Mouse (Mus musculus): ENCODE results near the gene Zfp950. TPM values are rescaled to one million over a fixed set of nuclear protein-coding genes. Genes with fewer than 3 reads are reported as not detected.
"Not testable (repeated sequence)": the region's sequence is repeated elsewhere in the genome, so short reads cannot be mapped to it uniquely, and the experiment has no call there.

Zfp950 gene
- polyA plus RNA-seq (2016; fragmentation: Nextera tagmentation; extraction: Ambion mirVana): 39.4 and 40.8 TPM in 2 replicates

- WGBS: 2% methylated on average over 18 of the region's 18 CpGs
- peaks cover 10% of the 10 kb centered on the region for H3K4me1 ChIP-seq
- no peaks in the 10 kb centered on the region for H3K9me3 ChIP-seq
- H3K36me3 ChIP-seq: no peaks in the 10 kb centered on the region; the same call in 1 of the 2 replicates
- ATAC-seq (ENCODE audit: low FRiP score, low read depth): peak; percentile 100
- peak within 1 kb of the TSS; percentile 77 for H3K4me3 ChIP-seq
- peak within 1 kb of the TSS; percentile 67 for H3K9ac ChIP-seq
- no peak within 1 kb of the TSS for H3K27ac ChIP-seq
- peak within 1 kb of the TSS; percentile 78 for H3K4me2 ChIP-seq (replicated peaks)
- H3K27me3 ChIP-seq (replicated peaks): no peaks in the 10 kb centered on the region
Measured at GRCm38 (mm10) chr19:61140342-61141206, at the start of gene Zfp950. Gene Zfp950 (minus strand): TSS chr19:61140840.

- not testable (repeated sequence) for H3K4me3 ChIP-seq; H3K4me1 ChIP-seq; H3K36me3 ChIP-seq; H3K4me2 ChIP-seq (replicated peaks); H3K9ac ChIP-seq; H3K27me3 ChIP-seq (replicated peaks); H3K27ac ChIP-seq; ATAC-seq (ENCODE audit: low FRiP score, low read depth)
- H3K9me3 ChIP-seq: peaks cover 23% of the 10 kb centered on the region
- 91% methylated on average over 2 of the region's 2 CpGs for WGBS
Measured at GRCm38 (mm10) chr19:61183590-61183989, 43.0 kb upstream of the Zfp950 start, which contains the start of gene Gm6020. Gene Gm6020 (plus strand): TSS chr19:61183890.

DNA sequence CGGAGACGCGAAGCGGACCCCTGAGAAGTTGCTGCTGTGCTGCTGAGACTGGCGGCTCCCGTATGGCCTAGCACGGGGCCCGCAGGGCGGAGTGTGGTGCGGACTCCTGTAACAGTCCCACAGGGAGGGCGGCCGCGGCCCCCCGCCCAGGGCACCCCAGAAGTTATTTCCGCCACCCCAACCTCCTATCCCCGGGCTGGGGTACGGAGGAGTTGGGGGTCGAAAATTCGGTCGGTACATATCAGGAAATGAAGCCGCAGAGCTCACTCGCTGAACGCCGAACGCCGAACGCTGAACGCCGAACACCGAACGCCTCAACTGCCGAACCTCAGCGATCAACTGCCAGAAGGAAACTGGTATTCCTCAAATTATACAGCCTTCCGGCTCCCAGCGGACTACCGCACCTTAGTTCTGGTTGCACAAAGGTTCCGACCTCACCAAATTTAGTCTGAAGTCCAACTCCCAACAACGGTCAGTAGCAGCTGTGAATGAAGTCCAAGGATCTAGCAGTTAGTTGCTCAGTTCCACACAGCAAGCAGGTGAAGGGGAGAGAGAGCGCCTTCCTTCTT, 35.2 kb upstream of the Zfp950 start, which contains the start of gene Gm7102:
Gene Gm7102 (minus strand): TSS at position 554 of the 569 bp plus-strand sequence.
- no peak within 1 kb of the TSS for H3K9ac ChIP-seq
- no peak for ATAC-seq (ENCODE audit: low FRiP score, low read depth)
- 31% methylated on average over 39 of the region's 39 CpGs for WGBS

DNA sequence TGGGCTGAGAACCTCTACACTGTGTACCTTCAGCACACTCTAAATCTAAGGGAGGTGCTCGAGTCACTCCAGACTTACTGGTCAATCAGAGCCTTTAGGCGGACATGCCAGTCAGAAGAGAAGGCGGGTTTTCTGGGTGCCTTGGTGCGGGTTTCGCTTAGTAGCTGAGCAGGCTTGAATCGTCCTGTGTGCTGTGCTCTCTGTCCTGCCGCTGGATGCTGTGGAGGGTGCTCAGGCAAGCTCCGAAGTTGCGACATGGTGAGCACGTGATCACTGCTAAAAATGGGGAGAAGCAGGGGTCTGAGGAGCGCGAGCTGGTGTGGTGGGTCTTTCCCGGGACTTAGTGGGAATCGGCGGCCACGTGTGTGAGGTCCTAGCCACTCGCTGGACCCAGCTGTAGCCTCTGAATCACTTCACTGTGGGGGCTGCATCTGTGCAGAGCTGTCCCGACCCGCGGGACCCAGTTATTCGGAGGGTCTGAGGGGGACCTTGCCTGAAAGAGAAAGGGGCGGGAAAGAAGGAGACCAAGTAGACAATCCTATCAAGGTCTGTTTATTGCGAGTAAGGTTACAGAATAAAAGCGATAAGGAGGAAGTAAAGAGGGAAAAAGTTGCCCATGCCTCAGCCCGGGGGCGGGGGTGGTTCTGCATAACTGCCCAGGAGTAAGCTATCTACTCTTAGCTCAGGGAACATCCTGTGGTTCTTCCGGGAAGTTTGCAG, 11.2 kb upstream of the Zfp950 start:
- no peaks in the 10 kb centered on the region for H3K36me3 ChIP-seq
- H3K4me3 ChIP-seq: peak overlapping the region; percentile 32
- WGBS: 8% methylated on average over 27 of the region's 27 CpGs
- no peak overlapping the region for H3K27ac ChIP-seq
- peak overlapping the region; percentile 76 for H3K4me2 ChIP-seq (replicated peaks)
- H3K27me3 ChIP-seq (replicated peaks): 0 out of 2 replicates have a peak, but pooled peaks cover 4% of the 10 kb centered on the region
- peak overlapping the region; percentile 26 for H3K9ac ChIP-seq
- H3K9me3 ChIP-seq: no peaks in the 10 kb centered on the region
- H3K4me1 ChIP-seq: 0 out of 2 replicates have a peak, but pooled peaks cover 3% of the 10 kb centered on the region
- ATAC-seq (ENCODE audit: low FRiP score, low read depth): peak; percentile 74

More for the DNA sequence above, 35.2 kb upstream of the Zfp950 start, which contains the start of gene Gm7102:
- peak within 1 kb of the TSS; percentile 26 for H3K4me3 ChIP-seq
- no peaks in the 10 kb centered on the region for H3K4me1 ChIP-seq
- no peaks in the 10 kb centered on the region for H3K9me3 ChIP-seq
- H3K27ac ChIP-seq: no peak within 1 kb of the TSS
- H3K4me2 ChIP-seq (replicated peaks): peak within 1 kb of the TSS; percentile 59
- no peaks in the 10 kb centered on the region for H3K36me3 ChIP-seq
- no peaks in the 10 kb centered on the region for H3K27me3 ChIP-seq (replicated peaks)

DNA sequence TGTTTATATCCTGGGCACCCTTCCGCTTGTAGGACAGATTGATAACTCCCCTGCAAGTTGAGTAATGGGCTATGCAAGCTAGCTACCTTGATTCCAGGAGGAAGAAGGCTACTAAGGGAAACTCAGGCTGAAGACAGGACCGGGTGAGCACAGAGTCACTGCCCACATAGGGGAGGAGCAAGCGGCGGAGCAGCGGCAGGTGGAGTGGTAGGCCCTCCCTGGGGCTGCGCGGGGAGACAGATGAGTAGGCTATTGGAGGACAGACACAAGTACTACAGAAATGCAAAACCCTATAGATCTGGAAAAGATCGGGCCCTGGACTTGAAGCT, 10.7 kb upstream of the Zfp950 start:
- peak overlapping the region; percentile 26; the same call in 1 of the 2 replicates for H3K9ac ChIP-seq
- peak overlapping the region; percentile 76 for H3K4me2 ChIP-seq (replicated peaks)
- no peaks in the 10 kb centered on the region for H3K36me3 ChIP-seq
- H3K27ac ChIP-seq: no peak overlapping the region
- peak; percentile 65; the same call in 1 of the 2 replicates for ATAC-seq (ENCODE audit: low FRiP score, low read depth)
- 6% methylated on average over 8 of the region's 8 CpGs for WGBS
- H3K4me1 ChIP-seq: 0 out of 2 replicates have a peak, but pooled peaks cover 3% of the 10 kb centered on the region
- peak overlapping the region; percentile 32 for H3K4me3 ChIP-seq
- H3K27me3 ChIP-seq (replicated peaks): 0 out of 2 replicates have a peak, but pooled peaks cover 4% of the 10 kb centered on the region
- no peaks in the 10 kb centered on the region for H3K9me3 ChIP-seq

- WGBS: 20% methylated on average over 4 of the region's 4 CpGs
- ATAC-seq (ENCODE audit: low FRiP score, low read depth): no peak
- H3K4me2 ChIP-seq (replicated peaks): peak overlapping the region; percentile 78
- peak overlapping the region; percentile 77; the same call in 1 of the 2 replicates for H3K4me3 ChIP-seq
- H3K9ac ChIP-seq: peak overlapping the region; percentile 67; the same call in 1 of the 2 replicates
- H3K9me3 ChIP-seq: no peaks in the 10 kb centered on the region
- no peaks in the 10 kb centered on the region for H3K27me3 ChIP-seq (replicated peaks)
- H3K4me1 ChIP-seq: peaks cover 10% of the 10 kb centered on the region
- no peaks in the 10 kb centered on the region; the same call in 1 of the 2 replicates for H3K36me3 ChIP-seq
- H3K27ac ChIP-seq: no peak overlapping the region
Measured at GRCm38 (mm10) chr19:61141299-61141698, 659 bp upstream of the Zfp950 start.

- H3K4me3 ChIP-seq: no peak overlapping the region
- peaks cover 10% of the 10 kb centered on the region for H3K4me1 ChIP-seq
- no peak for ATAC-seq (ENCODE audit: low FRiP score, low read depth)
- H3K36me3 ChIP-seq: peaks cover 3% of the 10 kb centered on the region; the same call in 1 of the 2 replicates
- no peaks in the 10 kb centered on the region for H3K27me3 ChIP-seq (replicated peaks)
- H3K9me3 ChIP-seq: no peaks in the 10 kb centered on the region
- no peak overlapping the region for H3K4me2 ChIP-seq (replicated peaks)
- no peak overlapping the region for H3K9ac ChIP-seq
- H3K27ac ChIP-seq: no peak overlapping the region
Measured at GRCm38 (mm10) chr19:61138655-61139054, 2.0 kb downstream of the Zfp950 start.

GRCm38 (mm10) chr19:61131096-61131495, 9.5 kb downstream of the Zfp950 start:
- 88% methylated on average over 10 of the region's 10 CpGs for WGBS
- no peak overlapping the region for H3K4me2 ChIP-seq (replicated peaks)
- H3K9me3 ChIP-seq: no peaks in the 10 kb centered on the region; the same call in 1 of the 2 replicates
- no peak for ATAC-seq (ENCODE audit: low FRiP score, low read depth)
- no peaks in the 10 kb centered on the region for H3K27me3 ChIP-seq (replicated peaks)
- no peak overlapping the region for H3K4me3 ChIP-seq
- H3K36me3 ChIP-seq: peaks cover 7% of the 10 kb centered on the region
- H3K9ac ChIP-seq: no peak overlapping the region
- no peaks in the 10 kb centered on the region for H3K4me1 ChIP-seq
- H3K27ac ChIP-seq: no peak overlapping the region

- no peak overlapping the region for H3K4me2 ChIP-seq (replicated peaks)
- ATAC-seq (ENCODE audit: low FRiP score, low read depth): no peak
- 0 out of 2 replicates have a peak, but pooled peaks cover 10% of the 10 kb centered on the region for H3K9me3 ChIP-seq
- no peak overlapping the region for H3K9ac ChIP-seq
- 47% methylated on average over 2 of the region's 2 CpGs for WGBS
- no peaks in the 10 kb centered on the region for H3K4me1 ChIP-seq
- H3K27me3 ChIP-seq (replicated peaks): no peaks in the 10 kb centered on the region
- H3K27ac ChIP-seq: no peak overlapping the region
- H3K36me3 ChIP-seq: no peaks in the 10 kb centered on the region; the same call in 1 of the 2 replicates
- H3K4me3 ChIP-seq: no peak overlapping the region
Measured at GRCm38 (mm10) chr19:61110184-61110583, 30.5 kb downstream of the Zfp950 start.

GRCm38 (mm10) chr19:61097764-61098163, 42.9 kb downstream of the Zfp950 start:
- Histone ChIP-seq H3K4me2 (replicated peaks) (no peak overlapping the region), H3K9me3 (no peaks in the 10 kb centered on the region), H3K27me3 (replicated peaks) (no peaks in the 10 kb centered on the region), H3K4me3 (no peak overlapping the region), H3K27ac (no peak overlapping the region), H3K4me1 (no peaks in the 10 kb centered on the region), H3K9ac (no peak overlapping the region), H3K36me3 (no peaks in the 10 kb centered on the region)
- 28% methylated on average over 4 of the region's 4 CpGs for WGBS
- ATAC-seq (ENCODE audit: low FRiP score, low read depth): no peak

DNA sequence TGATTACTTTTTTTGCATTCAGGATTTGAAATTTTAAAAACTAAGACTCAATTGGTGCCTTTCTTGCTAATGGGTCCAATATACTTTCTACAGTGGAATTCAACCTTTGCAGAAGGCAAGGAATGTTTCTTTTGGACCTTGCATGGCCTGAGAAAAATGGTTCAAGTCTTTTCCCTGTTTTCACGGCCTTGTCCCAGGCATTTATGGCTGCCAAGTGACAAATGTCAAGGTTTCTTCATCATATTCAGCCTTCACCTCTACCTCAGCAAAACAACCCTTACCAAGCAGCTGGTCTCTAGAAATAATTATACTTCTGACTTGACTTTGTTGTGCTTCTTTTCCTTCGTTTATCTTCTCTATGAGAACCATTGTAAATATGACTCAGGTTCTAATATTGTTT, 43.9 kb downstream of the Zfp950 start:
- no peak for ATAC-seq (ENCODE audit: low FRiP score, low read depth)
- H3K27me3 ChIP-seq (replicated peaks): no peaks in the 10 kb centered on the region
- H3K9ac ChIP-seq: no peak overlapping the region
- H3K4me1 ChIP-seq: no peaks in the 10 kb centered on the region
- no peaks in the 10 kb centered on the region for H3K9me3 ChIP-seq
- H3K4me2 ChIP-seq (replicated peaks): no peak overlapping the region
- no peaks in the 10 kb centered on the region for H3K36me3 ChIP-seq
- WGBS: 84% methylated on average over 2 of the region's 2 CpGs
- H3K4me3 ChIP-seq: no peak overlapping the region
- no peak overlapping the region for H3K27ac ChIP-seq

DNA sequence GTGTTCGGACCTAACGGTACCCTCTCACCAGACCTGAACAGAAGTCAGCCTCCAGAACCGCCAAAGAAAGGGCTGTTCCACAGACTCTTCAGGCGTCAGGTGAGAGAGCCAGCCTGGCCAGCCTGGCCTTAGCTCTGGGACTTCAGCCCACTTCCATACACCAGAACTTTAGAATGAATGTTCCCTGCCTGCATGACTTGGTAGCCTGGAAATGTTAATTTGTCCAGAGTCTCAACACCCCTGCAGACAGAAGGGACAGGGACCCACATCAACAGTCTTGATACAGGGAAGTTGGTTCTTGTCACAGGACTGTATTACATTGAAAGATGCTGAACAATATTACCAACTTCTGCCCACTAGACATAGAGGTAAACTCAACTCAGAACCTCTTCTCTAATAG, 50.1 kb downstream of the Zfp950 start:
- WGBS: 92% methylated on average over 4 of the region's 4 CpGs

More for the DNA sequence above, 50.1 kb downstream of the Zfp950 start:
- ATAC-seq (ENCODE audit: low FRiP score, low read depth): no peak
- H3K36me3 ChIP-seq: peaks cover 4% of the 10 kb centered on the region
- H3K9me3 ChIP-seq: no peaks in the 10 kb centered on the region
- no peak overlapping the region for H3K4me2 ChIP-seq (replicated peaks)
- H3K27me3 ChIP-seq (replicated peaks): no peaks in the 10 kb centered on the region
- no peak overlapping the region for H3K4me3 ChIP-seq
- no peaks in the 10 kb centered on the region for H3K4me1 ChIP-seq
- H3K27ac ChIP-seq: no peak overlapping the region
- H3K9ac ChIP-seq: no peak overlapping the region
